Mouse (Mus musculus) erythroblast, embryonic 14.5 days (primary cell): ENCODE data around the gene Fbxl13. TPM values are rescaled to one million over a fixed set of nuclear protein-coding genes. Genes with fewer than 3 reads are reported as not detected.
A peak's percentile ranks its signal among the peaks of the same experiment; 100 is the strongest.

Experiments
- H3K27me3 ChIP-seq: 2 replicates; pipeline ENCODE4 v1.6.1; 2012; ENCODE audit warnings: inconsistent platforms; ENCODE audit not compliant: control insufficient read depth
- H3K36me3 ChIP-seq: 2 replicates; pipeline ENCODE4 v1.6.1; 2012; ENCODE audit warnings: mild to moderate bottlenecking, inconsistent platforms; ENCODE audit not compliant: control insufficient read depth
- H3K4me1 ChIP-seq: 2 replicates; pipeline ENCODE4 v1.6.1; 2012; ENCODE audit warnings: inconsistent platforms; ENCODE audit not compliant: control insufficient read depth
- H3K4me3 ChIP-seq: replicated peaks from 2 replicates; pipeline ENCODE3; 2012; ENCODE audit warnings: moderate library complexity, mild to moderate bottlenecking, inconsistent platforms
- H3K9me3 ChIP-seq: 2 replicates; pipeline ENCODE4 v1.6.1; 2012; ENCODE audit warnings: low read length, inconsistent platforms, mixed read lengths; ENCODE audit not compliant: control insufficient read depth
- GATA1 ChIP-seq: IDR thresholded peaks from 2 replicates; pipeline ENCODE4 v1.6.1; 2012; ENCODE audit warnings: low read length, inconsistent platforms, mixed read lengths
- TAL1 ChIP-seq: IDR thresholded peaks from 3 replicates; pipeline ENCODE4 v1.6.1; 2012; ENCODE audit warnings: low read length, inconsistent platforms, mixed read lengths
- polyA plus RNA-seq: library from polyadenylated mRNA; stranded (reverse); fragments of >175 nt; gene quantifications from 2 replicates; pipeline ENCODE4 v1.2.3, GENCODE M21; 2012

The Fbxl13 gene
- polyA plus RNA-seq, 1 experiment: not detected

- Histone ChIP-seq H3K4me3 (no peak overlapping the region), H3K4me1 (peaks cover 7% of the 10 kb centered on the region), H3K9me3 (peaks cover 6% of the 10 kb centered on the region; the same call in 1 of the 2 replicates), H3K27me3 (no peaks in the 10 kb centered on the region), H3K36me3 (peaks cover 27% of the 10 kb centered on the region)
- no peak for TF ChIP-seq TAL1
- TF ChIP-seq GATA1: no peak
These were observed 32.9 kb upstream of the Fbxl13 start for GRCm38 (mm10) chr5:21678363-21678762.

GRCm38 (mm10) chr5:21677939-21678338 is 32.5 kb upstream of the Fbxl13 start:
- Histone ChIP-seq H3K4me3 (no peak overlapping the region), H3K27me3 (no peaks in the 10 kb centered on the region), H3K4me1 (peaks cover 12% of the 10 kb centered on the region), H3K9me3 (peaks cover 6% of the 10 kb centered on the region; the same call in 1 of the 2 replicates), H3K36me3 (peaks cover 27% of the 10 kb centered on the region)
- no peak for TF ChIP-seq TAL1
- no peak for TF ChIP-seq GATA1

- peaks cover 6% of the 10 kb centered on the region; the same call in 1 of the 2 replicates for H3K9me3 ChIP-seq
- no peak overlapping the region for H3K4me3 ChIP-seq
These were observed 30.1 kb upstream of the Fbxl13 start for GRCm38 (mm10) chr5:21675494-21675893.

GRCm38 (mm10) chr5:21675019-21675418 is 29.6 kb upstream of the Fbxl13 start:
- Histone ChIP-seq H3K27me3 (no peaks in the 10 kb centered on the region), H3K4me3 (no peak overlapping the region), H3K36me3 (peaks cover 27% of the 10 kb centered on the region), H3K4me1 (peaks cover 18% of the 10 kb centered on the region), H3K9me3 (peaks cover 6% of the 10 kb centered on the region; the same call in 1 of the 2 replicates)
- TF ChIP-seq TAL1 (no peak), GATA1 (no peak)

More at GRCm38 (mm10) chr5:21675494-21675893, 30.1 kb upstream of the Fbxl13 start:
- peaks cover 18% of the 10 kb centered on the region for H3K4me1 ChIP-seq
- no peaks in the 10 kb centered on the region for H3K27me3 ChIP-seq
- TF ChIP-seq GATA1 (no peak), TAL1 (no peak)
- H3K36me3 ChIP-seq: peaks cover 27% of the 10 kb centered on the region

GRCm38 (mm10) chr5:21673742-21674141 is 28.3 kb upstream of the Fbxl13 start:
- Histone ChIP-seq H3K4me3 (peak overlapping the region; percentile 59), H3K4me1 (peaks cover 18% of the 10 kb centered on the region), H3K27me3 (no peaks in the 10 kb centered on the region), H3K9me3 (peaks cover 6% of the 10 kb centered on the region; the same call in 1 of the 2 replicates), H3K36me3 (peaks cover 27% of the 10 kb centered on the region)
- TF ChIP-seq GATA1: no peak
- TF ChIP-seq TAL1: no peak

- Histone ChIP-seq H3K27me3 (no peaks in the 10 kb centered on the region), H3K36me3 (peaks cover 25% of the 10 kb centered on the region), H3K4me1 (peaks cover 18% of the 10 kb centered on the region), H3K9me3 (peaks cover 5% of the 10 kb centered on the region; the same call in 1 of the 2 replicates), H3K4me3 (peak overlapping the region; percentile 59)
- TF ChIP-seq GATA1: no peak
- no peak for TF ChIP-seq TAL1
These were observed 27.6 kb upstream of the Fbxl13 start for GRCm38 (mm10) chr5:21672812-21673635.

GRCm38 (mm10) chr5:21669307-21669706 is 23.9 kb upstream of the Fbxl13 start:
- peaks cover 3% of the 10 kb centered on the region for H3K36me3 ChIP-seq
- no peak overlapping the region for H3K4me3 ChIP-seq
- H3K9me3 ChIP-seq: no peaks in the 10 kb centered on the region
- H3K27me3 ChIP-seq: no peaks in the 10 kb centered on the region
- TF ChIP-seq GATA1: no peak
- H3K4me1 ChIP-seq: peaks cover 16% of the 10 kb centered on the region

GRCm38 (mm10) chr5:21667191-21668137 is 22.0 kb upstream of the Fbxl13 start:
- no peak for TF ChIP-seq TAL1
- TF ChIP-seq GATA1: no peak
- no peaks in the 10 kb centered on the region for H3K9me3 ChIP-seq
- H3K27me3 ChIP-seq: no peaks in the 10 kb centered on the region
- no peak overlapping the region for H3K4me3 ChIP-seq
- H3K36me3 ChIP-seq: peaks cover 13% of the 10 kb centered on the region
- peaks cover 3% of the 10 kb centered on the region for H3K4me1 ChIP-seq

- Histone ChIP-seq H3K9me3 (no peaks in the 10 kb centered on the region), H3K4me3 (no peak overlapping the region), H3K36me3 (peaks cover 27% of the 10 kb centered on the region), H3K4me1 (no peaks in the 10 kb centered on the region), H3K27me3 (no peaks in the 10 kb centered on the region)
- TF ChIP-seq TAL1 (no peak), GATA1 (no peak)
These were observed 17.6 kb upstream of the Fbxl13 start for GRCm38 (mm10) chr5:21663081-21663480.
